Mouse (Mus musculus) gastrocnemius, postnatal 25 days (tissue): ENCODE measurements at regions not wholly inside any gene's neighbourhood (a gene's known extent, or its start where the extent isn't known, plus 50 kb on each side); places are given as distances from the start of the nearest gene placed in this dataset.
A peak's percentile ranks its signal among the peaks of the same experiment; 100 is the strongest.

Source experiments
- DNase-seq: peaks from one replicate; pipeline ENCODE4 v3.0.0; 2022

DNA sequence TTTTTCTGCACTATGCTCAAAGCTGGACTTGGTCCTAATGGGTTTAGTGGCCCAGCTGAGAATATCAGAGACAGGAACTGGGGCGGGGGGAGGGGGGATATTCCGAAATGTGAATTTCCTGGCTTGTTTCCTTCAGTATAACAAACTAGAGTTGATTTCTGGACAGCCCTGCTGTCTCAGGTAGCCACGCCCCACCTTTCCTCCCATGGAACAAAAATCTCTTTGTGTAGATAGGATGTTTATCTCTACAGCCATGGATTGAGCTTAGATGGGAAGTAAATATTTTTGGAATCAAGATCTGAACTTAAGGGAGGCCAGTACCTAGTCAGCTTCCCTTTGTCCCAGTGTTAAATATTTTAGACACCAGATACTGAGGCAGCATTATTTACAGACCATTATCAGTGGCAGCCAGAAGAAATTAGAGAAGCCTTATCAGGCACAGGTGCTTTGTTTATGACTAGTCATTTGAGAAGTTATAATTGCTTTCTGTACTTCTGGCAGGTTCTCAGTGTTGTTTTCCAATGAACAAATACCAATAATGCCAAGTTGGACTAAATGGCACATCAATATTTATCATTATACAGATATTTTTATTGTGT is 84.7 kb upstream of the A1bg start:
- DNase-seq: peak; percentile 5

DNA sequence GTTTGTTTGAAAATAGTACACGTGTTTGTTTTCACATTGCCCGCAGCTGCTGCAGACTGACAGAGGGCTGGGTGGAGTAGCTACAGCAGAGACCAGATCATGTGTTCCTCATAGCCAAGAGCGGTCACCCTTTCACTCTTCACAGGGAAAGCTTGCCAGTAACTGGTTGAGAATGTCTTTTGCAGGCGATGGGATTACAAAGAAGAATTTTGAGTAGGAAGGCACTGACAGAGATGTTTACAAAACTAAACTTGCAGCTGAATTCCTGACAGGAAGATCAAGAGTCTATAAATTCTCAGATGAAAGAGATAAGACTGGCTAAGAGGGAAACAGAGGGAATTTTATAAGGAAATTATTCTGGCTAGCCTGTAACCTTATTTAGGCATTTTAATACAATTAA is 83.8 kb upstream of the A1bg start:
- peak; percentile 24 for DNase-seq

DNA sequence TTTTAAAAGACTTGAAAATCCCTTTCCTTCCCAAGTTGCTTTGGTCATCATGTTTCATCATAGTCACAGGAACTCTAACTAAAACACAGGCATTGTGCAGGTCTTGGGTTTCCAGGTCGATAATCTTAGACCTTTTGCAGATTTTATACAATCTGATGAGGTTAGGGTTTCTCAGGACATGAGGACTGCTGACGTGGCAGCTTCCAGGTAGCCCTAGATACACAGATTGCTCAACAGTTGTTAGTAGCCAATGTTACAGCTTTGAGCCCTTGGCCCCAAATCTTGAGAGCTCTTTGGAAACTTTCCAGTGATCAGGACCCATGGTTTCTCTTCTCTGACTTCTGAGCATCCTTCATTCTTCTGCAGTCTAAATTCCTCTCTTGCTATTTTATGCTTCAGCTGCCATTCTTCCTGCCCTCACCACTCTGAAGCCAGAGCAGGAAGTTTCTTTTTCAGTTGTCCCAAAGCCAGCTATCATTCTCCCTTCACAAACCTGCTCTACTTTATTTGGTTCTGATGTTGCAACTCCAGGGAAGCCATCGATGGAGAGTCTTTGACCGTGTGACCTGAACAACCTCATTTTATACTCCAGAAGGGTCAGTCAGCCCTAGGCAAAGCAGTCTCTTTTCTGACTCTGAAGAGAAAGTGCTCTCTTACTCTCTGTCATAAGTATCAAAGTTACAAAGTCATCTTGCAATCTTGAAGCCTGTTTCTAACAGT is 71.3 kb upstream of the A1bg start:
- no peak for DNase-seq

- DNase-seq: no peak
Measured at GRCm38 (mm10) chr15:60993394-60993793, 70.6 kb upstream of the A1bg start.

- no peak for DNase-seq
Measured at GRCm38 (mm10) chr15:60982576-60982975, 59.8 kb upstream of the A1bg start.
